Mouse (Mus musculus) bone marrow, adult 2 months (tissue): ENCODE measurements around the gene Lims1. TPM values are rescaled to one million over a fixed set of nuclear protein-coding genes. Genes with fewer than 3 reads are reported as not detected.

ENCODE experiments used
- H3K27ac ChIP-seq: fragments of 200-500 bp; 2 replicates; pipeline ENCODE4 v1.5.1; 2012; ENCODE audit warnings: low read depth, mild to moderate bottlenecking, control low read depth, inconsistent platforms, low read length; ENCODE audit not compliant: control insufficient read depth, poor library complexity, insufficient read depth
- H3K4me1 ChIP-seq: fragments of 200-500 bp; 2 replicates; pipeline ENCODE4 v1.6.1; 2011; ENCODE audit warnings: low read length; ENCODE audit not compliant: control insufficient read depth, insufficient read depth
- H3K4me3 ChIP-seq: fragments of 200-500 bp; replicated peaks from 2 replicates; pipeline ENCODE3; 2011; ENCODE audit warnings: mild to moderate bottlenecking, low read depth, low read length, control low read depth; ENCODE audit not compliant: control insufficient read depth
- CTCF ChIP-seq: fragments of 200-500 bp; IDR thresholded peaks from 2 replicates; pipeline ENCODE4 v1.5.1; 2011; ENCODE audit warnings: low read length, control low read depth; ENCODE audit not compliant: control insufficient read depth, insufficient read depth
- POLR2A ChIP-seq: fragments of 200-500 bp; IDR thresholded peaks from 2 replicates; pipeline ENCODE4 v1.6.1; 2011; ENCODE audit warnings: low read depth, mild to moderate bottlenecking, control low read depth, low read length, borderline replicate concordance; ENCODE audit not compliant: control insufficient read depth
- WGBS: fragments of 180-500 bp; shearing (Covaris S2); methylation state at CpG from one replicate; pipeline ENCODE4 v1.1.7; 2018; 5-methylcytosine and 5-hydroxymethylcytosine counted together
- polyA plus RNA-seq: library from polyadenylated mRNA; stranded (reverse); fragments of >200 nt; gene quantifications from 2 replicates; pipeline ENCODE4 v1.2.4, GENCODE M21; 2011; ENCODE audit warnings: low replicate concordance; ENCODE audit not compliant: missing spikeins, insufficient read depth, insufficient read length

Lims1 gene
- polyA plus RNA-seq, 1 experiment: 44.1 TPM

- TF ChIP-seq POLR2A: no peak
- TF ChIP-seq CTCF: no peak
- no peak overlapping the region for H3K4me3 ChIP-seq
- H3K4me1 ChIP-seq: no peaks in the 10 kb centered on the region; the same call in 1 of the 2 replicates
- no peak overlapping the region for H3K27ac ChIP-seq
- WGBS: 48% methylated on average over 4 of the region's 4 CpGs
These were observed 82.2 kb downstream of the Lims1 start for GRCm38 (mm10) chr10:58405285-58405948.

GRCm38 (mm10) chr10:58405949-58406305, 82.7 kb downstream of the Lims1 start:
- WGBS: 24% methylated on average over 2 of the region's 2 CpGs
- Histone ChIP-seq H3K4me3 (no peak overlapping the region), H3K27ac (no peak overlapping the region), H3K4me1 (no peaks in the 10 kb centered on the region; the same call in 1 of the 2 replicates)
- TF ChIP-seq CTCF (0 out of 2 replicates have a peak, but pooled peaks have one; percentile 15), POLR2A (no peak)

- Histone ChIP-seq H3K4me3 (no peak overlapping the region), H3K4me1 (no peaks in the 10 kb centered on the region; the same call in 1 of the 2 replicates), H3K27ac (no peak overlapping the region)
- no peak for TF ChIP-seq POLR2A
- no peak for TF ChIP-seq CTCF
- WGBS: 64% methylated on average over 4 of the region's 4 CpGs
These were observed 89.1 kb downstream of the Lims1 start for GRCm38 (mm10) chr10:58412331-58412730.

- H3K27ac ChIP-seq: no peak overlapping the region
- no peak for TF ChIP-seq CTCF
- no peak for TF ChIP-seq POLR2A
- no peaks in the 10 kb centered on the region; the same call in 1 of the 2 replicates for H3K4me1 ChIP-seq
- no peak overlapping the region for H3K4me3 ChIP-seq
These were observed 89.6 kb downstream of the Lims1 start for GRCm38 (mm10) chr10:58412852-58413251.

GRCm38 (mm10) chr10:58416702-58417101, 93.4 kb downstream of the Lims1 start:
- no peaks in the 10 kb centered on the region; the same call in 1 of the 2 replicates for H3K4me1 ChIP-seq
- H3K27ac ChIP-seq: no peak overlapping the region
- H3K4me3 ChIP-seq: no peak overlapping the region
- no peak for TF ChIP-seq CTCF
- WGBS: 40% methylated on average over 3 of the region's 3 CpGs

- Histone ChIP-seq H3K4me1 (no peaks in the 10 kb centered on the region), H3K4me3 (no peak overlapping the region), H3K27ac (no peak overlapping the region)
- 78% methylated on average over 10 of the region's 10 CpGs for WGBS
- TF ChIP-seq POLR2A (no peak), CTCF (no peak)
These were observed 95.2 kb downstream of the Lims1 start for GRCm38 (mm10) chr10:58418290-58418971.

GRCm38 (mm10) chr10:58427930-58428329, 104.7 kb downstream of the Lims1 start:
- no peak overlapping the region for H3K27ac ChIP-seq
- no peak overlapping the region for H3K4me3 ChIP-seq
- WGBS: 77% methylated on average over 2 of the region's 2 CpGs
- no peaks in the 10 kb centered on the region for H3K4me1 ChIP-seq
- no peak for TF ChIP-seq CTCF
- TF ChIP-seq POLR2A: no peak

GRCm38 (mm10) chr10:58445850-58446249, 122.6 kb downstream of the Lims1 start:
- Histone ChIP-seq H3K4me3 (peak overlapping the region; percentile 95), H3K4me1 (no peaks in the 10 kb centered on the region; the same call in 1 of the 2 replicates), H3K27ac (peak overlapping the region; percentile 99)
- WGBS: under 1% methylated on average over 9 of the region's 9 CpGs
- TF ChIP-seq CTCF (no peak), POLR2A (no peak)
